Mouse (Mus musculus) erythroblast, embryonic 14.5 days (primary cell): ENCODE measurements at regions not wholly inside any gene's neighbourhood (a gene's known extent, or its start where the extent isn't known, plus 50 kb on each side); places are given as distances from the start of the nearest gene placed in this dataset.

ENCODE experiments used
- GATA1 ChIP-seq: IDR thresholded peaks from 2 replicates; pipeline ENCODE4 v1.6.1; 2012; ENCODE audit warnings: low read length, inconsistent platforms, mixed read lengths
- TAL1 ChIP-seq: IDR thresholded peaks from 3 replicates; pipeline ENCODE4 v1.6.1; 2012; ENCODE audit warnings: low read length, inconsistent platforms, mixed read lengths

- TF ChIP-seq GATA1 (no peak), TAL1 (no peak)
Observed at GRCm38 (mm10) chr7:37292554-37292953, 480.9 kb downstream of the Zfp536 start.
